Mouse (Mus musculus): ENCODE data around the gene Ensa. TPM values are rescaled to one million over a fixed set of nuclear protein-coding genes. Genes with fewer than 3 reads are reported as not detected.
"Not testable (repeated sequence)": the region's sequence is repeated elsewhere in the genome, so short reads cannot be mapped to it uniquely, and the experiment has no call there.

The Ensa gene
- 148 and 157 TPM in 2 replicates for total RNA-seq (2017)

DNA sequence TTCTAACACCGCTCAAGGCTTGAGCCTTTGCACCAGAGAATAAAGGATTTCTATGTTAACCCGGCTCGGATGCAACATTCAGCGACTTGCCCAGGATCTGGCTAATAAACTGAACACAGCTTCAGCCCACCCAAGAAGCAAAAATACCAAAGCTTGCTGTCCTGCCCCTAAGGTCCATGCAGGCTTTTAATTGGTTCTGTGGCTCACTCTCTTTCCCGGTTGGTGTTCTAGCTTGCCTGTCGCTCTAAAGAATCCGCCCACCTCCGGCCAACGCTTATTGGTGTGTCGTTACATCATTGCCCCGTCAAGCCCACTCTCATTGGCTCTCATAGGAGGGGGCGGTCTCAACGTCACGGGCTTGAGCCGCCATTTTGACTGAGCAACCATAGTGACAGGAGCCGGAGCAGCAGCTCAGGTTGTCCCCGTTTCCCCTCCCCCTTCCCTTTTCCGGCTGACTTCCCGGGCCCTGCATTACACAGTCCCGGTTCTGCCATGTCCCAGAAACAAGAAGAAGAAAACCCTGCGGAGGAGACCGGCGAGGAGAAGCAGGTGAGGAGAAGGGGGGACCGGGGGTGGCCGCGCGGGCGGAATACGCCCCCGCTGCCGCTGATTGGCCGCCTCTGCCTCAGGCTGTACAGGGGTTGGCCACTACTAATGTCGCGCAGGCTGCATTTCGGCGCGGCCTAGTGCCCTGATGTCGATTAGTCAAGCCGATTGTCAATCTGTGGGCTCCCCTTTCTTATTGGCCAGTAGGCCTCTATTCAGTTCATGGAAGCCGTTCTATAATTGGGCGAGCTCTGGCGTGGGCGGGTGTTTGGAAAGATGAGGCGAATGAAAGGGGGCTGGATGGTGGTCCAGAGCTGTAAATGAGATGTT lies at the start of gene Ensa:
Ensa (plus strand) TSS at position 366 of the 876 bp plus-strand sequence.
- peak; percentile 95 for ATAC-seq (ENCODE audit: extremely low read depth, insufficient number of reproducible peaks, low FRiP score, poor library complexity, severe bottlenecking)

DNA sequence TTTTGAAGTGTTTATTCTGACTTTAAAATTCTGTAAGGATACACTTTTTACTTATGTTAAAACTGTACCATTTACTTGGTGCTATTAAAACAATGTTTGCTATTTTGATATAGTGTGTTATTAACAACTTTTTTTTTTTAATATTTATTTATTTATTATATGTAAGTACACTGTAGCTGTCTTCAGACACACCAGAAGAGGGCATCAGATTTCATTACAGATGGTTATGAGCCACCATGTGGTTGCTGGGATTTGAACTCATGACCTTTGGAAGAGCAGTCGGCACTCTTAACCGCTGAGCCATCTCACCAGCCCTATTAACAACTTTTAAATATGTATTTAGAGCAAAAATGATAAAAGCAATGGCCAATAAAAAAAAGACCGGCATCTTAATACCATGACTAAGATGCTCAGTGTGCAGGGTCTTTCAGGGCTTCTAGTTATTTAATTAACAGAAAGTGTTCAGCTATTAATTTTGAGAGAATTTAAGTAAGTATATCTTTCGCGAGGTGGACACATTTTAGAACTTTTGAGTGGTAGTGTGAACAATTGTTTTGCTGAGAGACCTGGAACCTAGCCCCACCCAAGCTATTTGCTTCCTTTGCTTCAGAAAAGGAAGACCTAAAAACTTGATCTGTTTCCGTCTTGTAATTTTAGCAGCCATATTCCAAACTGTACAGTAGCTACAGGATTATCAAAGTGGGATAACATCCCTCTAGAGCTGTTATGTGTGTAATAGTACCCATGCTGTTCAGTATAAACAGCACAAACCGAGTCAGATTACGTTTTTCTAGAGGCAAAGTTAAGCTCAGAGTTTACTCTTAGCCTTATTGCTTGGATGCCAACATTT lies 36.8 kb upstream of the Ensa start:
- ATAC-seq (ENCODE audit: extremely low read depth, insufficient number of reproducible peaks, low FRiP score, poor library complexity, severe bottlenecking) = no peak

DNA sequence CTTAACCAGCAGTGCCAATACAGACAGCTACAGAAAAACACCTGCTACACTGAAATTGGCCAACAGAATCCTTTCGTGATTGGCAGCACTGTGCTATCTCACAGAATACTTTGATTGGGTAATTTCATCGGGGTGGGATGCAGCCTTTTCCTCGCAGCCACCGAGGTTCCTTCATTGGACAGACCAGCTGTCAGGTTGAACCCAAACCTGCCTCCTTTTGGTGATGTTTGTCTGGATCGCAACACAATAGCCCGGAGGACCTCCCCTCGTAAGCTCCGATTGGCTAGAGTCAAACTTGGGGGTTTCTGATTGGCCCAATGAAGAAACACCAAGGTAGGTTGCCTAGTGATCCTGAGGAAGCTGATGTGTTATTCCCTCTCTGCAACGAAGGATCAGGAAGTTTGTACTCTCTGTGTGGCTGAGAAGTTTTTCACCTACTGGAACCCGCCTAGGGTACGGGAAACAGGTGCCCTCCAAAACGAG lies 36.1 kb upstream of the Ensa start, which contains the start of gene Golph3l:
Golph3l (plus strand) TSS at position 331 of the 483 bp plus-strand sequence.
- ATAC-seq (ENCODE audit: extremely low read depth, insufficient number of reproducible peaks, low FRiP score, poor library complexity, severe bottlenecking) = peak; percentile 100

DNA sequence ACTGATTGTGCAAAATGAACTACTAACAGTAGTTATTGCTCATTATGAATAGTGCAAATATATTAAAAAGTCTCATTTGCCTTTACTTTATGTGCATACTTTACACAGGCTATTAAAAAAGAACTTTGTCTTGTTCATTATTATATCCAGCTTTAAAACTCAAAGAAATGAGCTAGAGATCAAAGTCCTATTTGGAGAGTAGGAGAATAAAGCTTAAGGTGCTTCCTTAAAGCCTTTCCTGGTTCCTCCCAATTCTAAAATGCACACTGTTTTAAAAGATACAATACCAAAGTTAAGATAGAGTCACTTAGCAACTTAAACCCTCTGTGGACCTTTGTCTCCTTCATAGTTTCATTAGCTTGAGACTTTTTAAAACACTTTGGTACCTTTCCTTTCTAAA lies 26.1 kb upstream of the Ensa start:
- no peak for ATAC-seq (ENCODE audit: extremely low read depth, insufficient number of reproducible peaks, low FRiP score, poor library complexity, severe bottlenecking)

DNA sequence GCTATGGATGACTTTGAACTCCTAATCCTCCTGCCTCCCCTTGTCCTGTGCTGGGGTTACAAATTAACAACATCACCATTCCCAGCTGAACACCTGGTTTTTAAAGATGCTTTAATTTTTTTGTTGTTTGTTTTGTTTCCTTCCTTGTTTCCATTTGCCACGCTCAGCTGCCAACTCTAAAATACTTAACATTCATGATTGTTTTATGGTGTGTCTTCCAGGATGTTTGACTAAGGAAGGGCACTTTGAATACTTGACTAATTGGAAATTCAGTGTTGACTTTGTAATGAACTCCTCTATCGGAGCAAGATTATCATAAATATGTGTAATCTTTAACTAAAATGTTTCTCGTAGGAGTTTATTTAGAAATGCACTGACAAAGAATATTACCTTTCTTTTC lies 23.5 kb upstream of the Ensa start:
- no peak for ATAC-seq (ENCODE audit: extremely low read depth, insufficient number of reproducible peaks, low FRiP score, poor library complexity, severe bottlenecking)

DNA sequence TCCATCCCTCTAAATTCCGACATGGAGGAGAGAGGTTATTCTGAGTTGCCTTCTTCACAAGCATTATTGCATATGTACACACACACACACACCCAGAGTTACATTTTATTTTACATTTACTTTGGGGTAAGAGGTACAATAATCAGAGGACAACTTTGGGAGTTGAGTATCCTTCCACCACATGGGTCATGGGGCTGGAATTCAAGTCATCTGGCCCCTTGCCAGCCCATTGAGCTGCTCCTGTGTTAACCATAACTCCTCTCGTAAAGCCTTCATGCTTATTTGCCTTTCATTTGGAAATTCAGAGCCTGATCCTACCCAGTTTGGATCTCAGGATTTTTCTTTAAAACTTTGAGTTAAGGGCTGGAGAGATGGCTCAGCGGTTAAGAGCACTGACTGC lies 18.7 kb upstream of the Ensa start:
- ATAC-seq (ENCODE audit: extremely low read depth, insufficient number of reproducible peaks, low FRiP score, poor library complexity, severe bottlenecking) = no peak

DNA sequence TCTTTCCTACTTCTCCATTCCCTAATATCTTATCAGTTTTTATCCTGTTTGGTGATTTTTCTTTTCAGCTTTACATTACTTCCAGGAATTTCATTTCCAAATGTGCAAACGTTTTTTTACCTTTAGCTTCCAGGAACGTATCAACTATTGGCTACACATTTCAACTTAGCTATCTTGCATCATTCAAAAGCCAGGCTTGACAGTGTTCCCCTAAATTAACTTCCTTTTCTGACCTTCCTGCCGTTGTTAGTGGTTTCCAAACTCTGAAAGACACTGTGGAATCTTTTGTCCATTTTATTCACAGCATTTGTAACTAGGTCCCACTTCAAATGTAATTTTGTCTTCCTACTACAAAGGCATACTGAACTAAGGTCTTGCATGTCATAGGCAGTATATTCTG lies 15.6 kb upstream of the Ensa start:
- no peak for ATAC-seq (ENCODE audit: extremely low read depth, insufficient number of reproducible peaks, low FRiP score, poor library complexity, severe bottlenecking)

DNA sequence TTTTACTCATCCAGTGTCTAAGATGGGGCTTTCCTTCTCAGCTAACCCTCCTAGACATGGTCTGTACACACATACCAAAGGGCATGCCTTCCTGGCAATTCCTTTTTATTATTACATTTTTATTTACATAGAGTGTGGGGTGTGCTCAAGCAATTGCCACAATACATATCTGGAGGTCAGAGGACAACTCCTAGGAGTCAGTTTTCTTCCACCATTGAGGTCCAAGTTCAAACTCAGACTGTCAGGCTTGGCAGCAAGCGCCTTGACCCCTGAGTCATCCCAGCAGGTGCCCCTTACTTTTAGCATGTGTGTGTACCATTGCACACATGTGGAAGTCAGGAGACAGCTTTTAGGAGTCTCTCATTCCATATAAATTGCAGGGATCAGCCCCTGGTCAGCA lies 10.8 kb upstream of the Ensa start:
- ATAC-seq (ENCODE audit: extremely low read depth, insufficient number of reproducible peaks, low FRiP score, poor library complexity, severe bottlenecking) = no peak

DNA sequence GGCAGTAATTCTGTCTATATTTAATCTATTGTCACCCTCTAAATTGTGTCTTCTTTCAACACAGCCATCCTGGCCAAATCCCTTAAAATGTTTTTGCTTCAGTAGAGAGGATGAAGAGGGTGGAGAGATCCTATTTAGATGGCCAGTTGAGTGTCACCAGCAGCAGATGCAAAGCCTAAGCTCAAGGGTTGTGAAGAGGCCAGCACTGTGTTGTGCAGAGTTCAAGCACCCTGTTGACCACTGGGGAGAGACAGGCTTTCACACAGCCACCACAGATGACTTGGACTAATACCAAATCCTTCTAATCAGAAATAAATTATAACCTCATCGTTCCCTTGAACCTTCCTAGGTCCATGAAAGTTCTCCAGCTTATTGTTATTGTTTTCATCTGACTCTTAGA lies 6.3 kb upstream of the Ensa start:
- no peak for ATAC-seq (ENCODE audit: extremely low read depth, insufficient number of reproducible peaks, low FRiP score, poor library complexity, severe bottlenecking)

DNA sequence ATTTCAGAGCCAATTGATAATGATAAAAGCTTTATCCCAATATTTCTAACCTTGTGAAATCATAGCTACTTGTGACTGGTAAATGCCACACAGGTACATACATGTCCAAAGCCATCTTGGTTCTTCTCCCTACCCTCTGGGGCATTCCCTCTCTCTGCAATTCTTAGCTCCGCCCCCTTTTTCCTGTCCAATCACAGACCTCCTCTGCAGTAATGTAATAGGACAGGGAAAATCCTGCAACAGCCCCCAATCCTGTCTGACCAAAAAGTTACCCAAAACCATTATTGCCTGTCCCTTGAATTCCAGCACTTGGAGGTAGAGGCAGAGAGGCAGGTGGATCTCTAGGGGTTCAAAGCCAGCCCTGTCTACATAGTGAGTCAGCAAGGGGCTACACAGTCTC lies 3.6 kb upstream of the Ensa start:
- no peak for ATAC-seq (ENCODE audit: extremely low read depth, insufficient number of reproducible peaks, low FRiP score, poor library complexity, severe bottlenecking)

DNA sequence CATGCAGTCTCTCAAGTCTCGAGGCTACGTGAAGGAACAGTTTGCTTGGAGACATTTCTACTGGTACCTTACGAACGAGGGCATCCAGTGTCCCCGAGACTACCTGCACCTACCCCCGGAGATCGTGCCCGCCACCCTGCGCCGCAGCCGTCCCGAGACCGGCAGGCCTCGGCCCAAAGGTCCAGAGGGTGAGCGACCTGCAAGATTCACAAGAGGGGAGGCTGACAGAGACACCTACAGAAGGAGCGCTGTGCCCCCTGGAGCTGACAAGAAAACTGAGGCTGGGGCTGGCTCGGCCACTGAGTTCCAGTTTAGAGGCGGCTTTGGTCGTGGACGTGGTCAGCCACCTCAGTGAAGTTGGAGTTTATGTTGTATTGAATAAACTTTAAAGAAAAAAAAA lies 2.4 kb upstream of the Ensa start:
- ATAC-seq (ENCODE audit: extremely low read depth, insufficient number of reproducible peaks, low FRiP score, poor library complexity, severe bottlenecking) = not testable (repeated sequence)

DNA sequence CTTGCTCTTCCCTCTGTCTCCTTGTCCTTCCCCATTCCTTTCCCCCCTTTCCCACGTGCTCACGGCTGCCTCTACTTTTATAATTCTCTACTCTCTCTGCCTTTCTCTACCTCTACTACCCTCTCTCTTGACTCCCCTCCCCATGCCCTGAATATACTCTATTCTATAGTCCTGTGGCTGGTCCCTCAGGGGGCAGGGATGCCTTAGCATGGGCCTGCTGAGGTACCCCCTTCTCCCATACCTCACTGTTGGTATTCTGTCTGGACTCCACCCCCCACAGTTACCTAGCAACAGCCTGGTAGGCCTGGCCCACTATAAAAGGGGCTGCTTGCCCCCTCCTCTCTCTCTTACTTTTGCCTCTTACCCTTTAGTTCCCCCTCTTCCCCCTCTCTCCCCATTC lies 1.2 kb upstream of the Ensa start:
- ATAC-seq (ENCODE audit: extremely low read depth, insufficient number of reproducible peaks, low FRiP score, poor library complexity, severe bottlenecking) = no peak

DNA sequence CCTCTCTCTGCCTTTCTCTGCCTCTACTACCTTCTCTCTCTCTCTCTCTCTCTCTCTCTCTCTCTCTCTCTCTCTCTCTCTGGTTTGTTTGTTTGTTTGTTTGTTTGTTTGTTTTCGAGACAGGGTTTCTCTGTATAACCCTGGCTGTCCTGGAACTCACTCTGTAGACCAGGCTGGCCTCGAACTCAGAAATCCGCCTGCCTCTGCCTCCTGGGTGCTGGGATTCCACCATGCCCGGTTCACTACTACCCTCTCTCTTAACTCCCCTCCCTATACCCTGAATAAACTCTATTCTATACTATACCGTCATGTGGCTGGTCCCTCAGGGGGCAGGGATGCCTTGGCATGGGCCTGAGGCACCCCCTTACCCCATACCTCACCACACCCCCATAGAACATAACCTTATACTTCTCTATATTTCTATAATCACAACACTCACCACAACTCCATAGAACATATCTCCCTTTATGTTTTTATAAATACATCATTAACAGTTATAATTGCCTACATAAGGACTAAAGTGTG lies 740 bp upstream of the Ensa start:
- not testable (repeated sequence) for ATAC-seq (ENCODE audit: extremely low read depth, insufficient number of reproducible peaks, low FRiP score, poor library complexity, severe bottlenecking)

DNA sequence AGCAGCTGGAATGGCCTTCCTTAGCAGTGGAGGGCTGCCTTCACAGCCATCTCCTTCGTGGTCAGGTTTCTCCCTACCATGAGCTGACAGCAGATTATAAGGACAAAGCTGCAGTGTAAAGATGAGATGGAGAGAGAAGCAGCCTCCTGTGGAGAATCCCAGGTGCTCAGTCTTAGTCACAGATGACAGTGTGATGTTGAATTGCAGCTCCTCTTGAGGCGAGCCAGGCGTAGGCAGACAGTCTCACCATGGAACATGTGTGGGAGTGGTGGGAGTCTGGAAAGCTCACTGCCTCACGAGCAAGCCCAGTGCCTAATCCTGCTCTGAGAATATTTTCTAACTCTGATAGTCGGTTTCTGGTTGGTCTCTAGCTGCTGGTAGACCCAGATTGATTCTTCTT lies 3.0 kb downstream of the Ensa start:
- ATAC-seq (ENCODE audit: extremely low read depth, insufficient number of reproducible peaks, low FRiP score, poor library complexity, severe bottlenecking) = no peak

DNA sequence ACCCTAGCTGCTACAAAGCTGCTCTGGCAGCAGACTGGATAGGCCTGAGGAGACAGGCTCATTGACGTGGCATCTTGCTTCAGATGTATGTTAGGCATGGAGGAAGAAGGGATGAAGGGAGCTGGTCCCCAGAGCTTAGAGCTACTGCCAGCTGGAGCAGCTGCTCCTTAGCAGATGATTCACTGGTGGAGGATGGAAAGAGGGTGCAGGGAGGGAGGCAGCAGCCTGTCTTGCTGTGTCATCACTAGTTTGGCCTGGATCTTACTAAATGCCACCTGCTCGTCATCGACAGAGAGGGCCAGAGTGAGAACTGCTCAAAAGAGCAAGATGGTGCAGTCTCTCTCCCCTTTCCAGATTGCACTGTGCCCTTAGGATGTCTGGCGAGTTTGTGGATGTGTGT lies 5.0 kb downstream of the Ensa start:
- no peak for ATAC-seq (ENCODE audit: extremely low read depth, insufficient number of reproducible peaks, low FRiP score, poor library complexity, severe bottlenecking)

DNA sequence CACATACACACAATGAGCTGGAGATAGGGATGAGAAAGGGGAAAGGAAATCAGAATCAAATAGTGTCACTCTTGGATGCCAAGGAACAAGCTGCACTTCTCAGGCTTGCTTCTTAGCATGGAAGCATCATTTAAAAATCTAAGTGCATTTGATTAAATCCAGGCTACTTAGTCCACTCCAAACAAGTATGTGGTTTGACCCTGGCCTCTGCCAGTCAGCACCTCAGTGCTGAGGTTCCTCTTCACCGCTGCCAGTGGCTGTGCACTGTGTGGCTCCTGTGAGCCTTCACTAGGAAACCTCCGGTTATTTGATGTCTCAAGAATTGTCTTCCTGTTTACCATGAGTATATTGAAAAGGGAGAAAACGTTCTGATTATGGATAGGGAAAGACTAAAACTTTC lies 6.1 kb downstream of the Ensa start:
- ATAC-seq (ENCODE audit: extremely low read depth, insufficient number of reproducible peaks, low FRiP score, poor library complexity, severe bottlenecking) = no peak

DNA sequence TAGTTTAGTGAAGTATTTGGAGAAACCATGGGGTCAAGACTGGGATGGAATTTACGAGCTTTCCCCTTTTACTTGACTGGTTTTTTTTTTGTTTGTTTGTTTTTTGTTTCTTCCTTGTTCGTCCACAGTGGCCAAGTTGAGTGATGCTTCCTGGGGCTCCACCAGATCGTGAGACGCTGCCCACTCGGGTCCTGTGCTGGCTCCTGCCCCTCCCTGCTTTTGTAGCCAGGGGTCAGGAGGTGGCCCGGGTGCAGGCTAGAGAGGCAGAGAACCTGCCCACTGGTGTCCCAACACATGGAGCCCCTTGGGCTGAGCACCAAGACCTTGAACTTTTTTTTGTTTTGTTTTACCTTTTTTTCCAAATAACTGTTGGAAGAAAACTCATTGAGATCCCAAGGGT lies 6.5 kb downstream of the Ensa start:
- ATAC-seq (ENCODE audit: extremely low read depth, insufficient number of reproducible peaks, low FRiP score, poor library complexity, severe bottlenecking) = no peak

DNA sequence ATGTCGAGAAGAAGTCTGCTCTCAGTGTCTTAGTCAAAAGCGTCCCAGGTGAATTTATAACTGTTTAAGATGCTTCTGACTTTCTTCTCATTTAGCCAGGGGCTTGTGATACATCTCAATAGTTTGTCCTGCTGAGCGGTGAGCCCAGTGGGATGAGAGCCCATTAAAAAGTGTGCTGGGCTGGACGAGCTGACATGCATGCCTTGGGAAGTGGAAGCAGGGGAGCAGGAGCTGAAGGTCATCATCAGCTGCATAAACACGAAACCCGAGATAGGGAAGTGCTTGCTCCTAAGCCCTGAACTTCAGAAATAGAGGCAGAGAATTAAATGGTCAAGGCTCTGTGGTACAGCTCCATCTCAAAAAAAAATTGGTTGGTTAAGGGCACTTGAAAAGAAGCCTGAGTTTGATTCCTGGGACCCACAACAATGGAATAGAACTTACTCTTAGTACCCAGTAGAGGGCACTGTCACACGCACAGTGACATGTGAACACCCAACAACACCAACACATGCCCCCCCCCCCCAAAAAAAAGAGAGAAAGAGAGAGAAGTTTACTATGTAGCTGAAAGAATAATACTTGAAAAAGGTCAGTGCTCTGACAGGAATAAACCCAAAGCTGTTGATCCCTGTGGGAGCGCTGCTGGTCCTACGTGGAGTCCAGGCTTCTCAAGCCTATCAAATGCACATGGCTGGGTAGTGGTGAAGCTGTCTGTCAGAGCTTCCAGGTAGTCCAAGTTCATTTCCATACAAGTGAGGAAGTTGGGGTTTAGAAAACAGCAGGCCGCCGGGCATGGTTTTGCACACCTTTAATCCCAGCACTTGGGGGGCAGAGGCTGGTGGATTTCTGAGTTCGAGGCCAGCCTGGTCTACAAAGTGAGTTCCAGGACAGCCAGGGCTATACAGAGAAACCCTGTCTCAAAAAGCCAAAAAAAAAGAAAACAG lies 8.1 kb downstream of the Ensa start:
- peak; percentile 62 for ATAC-seq (ENCODE audit: extremely low read depth, insufficient number of reproducible peaks, low FRiP score, poor library complexity, severe bottlenecking)

DNA sequence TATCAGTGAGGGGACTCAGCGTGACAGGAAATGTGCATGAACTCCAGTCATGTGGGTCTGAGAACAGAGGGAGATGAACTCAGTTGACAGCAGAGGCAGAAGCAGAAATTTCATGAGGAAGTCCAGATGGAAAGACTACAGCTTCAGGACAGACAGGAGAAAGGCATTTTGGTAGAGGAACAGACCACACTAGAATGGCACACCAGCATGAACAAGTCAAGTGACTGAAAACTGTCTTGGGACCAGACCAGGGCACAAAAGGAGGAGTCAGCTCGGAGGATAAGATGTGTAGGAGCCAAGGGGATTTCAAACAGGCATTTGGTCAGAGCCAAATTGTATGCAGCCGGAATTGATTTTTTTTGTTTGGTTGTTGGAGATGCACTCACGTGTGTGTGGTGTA lies 10.8 kb downstream of the Ensa start:
- no peak for ATAC-seq (ENCODE audit: extremely low read depth, insufficient number of reproducible peaks, low FRiP score, poor library complexity, severe bottlenecking)

Measured in neutrophil, adult 5-6 weeks (primary cell).